Mouse (Mus musculus) forebrain, embryonic 11.5 days (tissue): ENCODE data around the gene Lrrc15. TPM values are rescaled to one million over a fixed set of nuclear protein-coding genes. Genes with fewer than 3 reads are reported as not detected.

Experiments
- ATAC-seq: fragments of 200-750 bp; cut with Nextera tagmentation; replicated peaks from 2 replicates; pipeline ENCODE4 v1.8.0; 2017; ENCODE audit warnings: moderate TSS enrichment; ENCODE audit not compliant: low FRiP score
- DNase-seq: peaks from one replicate; pipeline ENCODE4 v3.0.0-alpha.2; 2017; ENCODE audit warnings: low spot score
- H3K27ac ChIP-seq: fragments of 300-500 bp; sonication (generic); 2 replicates; pipeline ENCODE4 v1.5.1; 2014; ENCODE audit warnings: low read depth, low read length
- H3K27me3 ChIP-seq: fragments of 300-500 bp; sonication (generic); 2 replicates; pipeline ENCODE4 v1.6.1; 2014; ENCODE audit warnings: mild to moderate bottlenecking, low read length, mixed read lengths; ENCODE audit not compliant: control insufficient read depth, insufficient read depth
- H3K36me3 ChIP-seq: fragments of 300-500 bp; sonication (generic); 2 replicates; pipeline ENCODE4 v1.6.1; 2014; ENCODE audit warnings: mild to moderate bottlenecking, low read length, moderate library complexity, mixed read lengths; ENCODE audit not compliant: control insufficient read depth, insufficient read depth
- H3K4me1 ChIP-seq: fragments of 300-500 bp; sonication (generic); replicated peaks from 2 replicates; pipeline ENCODE4 v1.6.1; 2014; ENCODE audit warnings: low read length, mixed read lengths; ENCODE audit not compliant: control insufficient read depth, insufficient read depth
- H3K4me2 ChIP-seq: fragments of 300-500 bp; sonication (generic); 2 replicates; pipeline ENCODE4 v1.6.1; 2014; ENCODE audit warnings: low read depth, mild to moderate bottlenecking, low read length, moderate library complexity, mixed read lengths; ENCODE audit not compliant: severe bottlenecking
- H3K4me3 ChIP-seq: fragments of 300-500 bp; sonication (generic); 2 replicates; pipeline ENCODE4 v1.5.1; 2014; ENCODE audit warnings: low read depth, low read length
- H3K9ac ChIP-seq: fragments of 300-500 bp; sonication (generic); 2 replicates; pipeline ENCODE4 v1.6.1; 2014; ENCODE audit warnings: low read length
- H3K9me3 ChIP-seq: fragments of 300-500 bp; sonication (generic); 2 replicates; pipeline ENCODE4 v1.6.1; 2016; ENCODE audit warnings: low read length, mixed read lengths; ENCODE audit not compliant: control insufficient read depth
- WGBS: fragments of 180-500 bp; shearing (Covaris S2); extraction: QIAGEN DNeasy Blood & Tissue Kit; methylation state at CpG from one replicate; pipeline ENCODE4 v1.1.7; 2014; 5-methylcytosine and 5-hydroxymethylcytosine counted together
- polyA plus RNA-seq: library from polyadenylated mRNA; unstranded; fragments of >200 nt; fragmentation: Nextera tagmentation; extraction: Ambion mirVana; gene quantifications from 2 replicates; pipeline ENCODE4 v1.2.1, GENCODE M21; 2014

Gene Lrrc15
- polyA plus RNA-seq, 1 experiment from 2014 or later = 1.1 TPM

DNA sequence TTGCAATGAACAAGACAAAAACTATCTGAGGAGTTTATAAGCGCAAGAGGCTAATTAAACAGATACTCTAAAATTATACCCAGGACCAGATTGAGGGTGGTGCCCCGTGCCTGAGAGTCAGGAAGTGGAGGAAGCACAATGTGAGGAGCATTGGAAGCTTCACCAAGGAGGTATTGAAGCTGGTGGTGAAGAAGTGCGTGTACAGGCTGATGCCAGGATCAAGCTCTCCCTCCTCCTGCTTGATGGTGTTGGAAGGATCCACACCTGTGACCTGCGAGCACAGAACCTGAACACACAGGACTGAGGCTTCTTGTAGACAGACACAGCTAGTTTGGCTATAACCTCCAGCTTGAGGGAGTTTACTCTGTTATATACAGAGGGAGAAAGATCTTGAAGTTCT lies 23.0 kb upstream of the Lrrc15 start:
- WGBS = 83% methylated on average over 4 of the region's 4 CpGs

DNA sequence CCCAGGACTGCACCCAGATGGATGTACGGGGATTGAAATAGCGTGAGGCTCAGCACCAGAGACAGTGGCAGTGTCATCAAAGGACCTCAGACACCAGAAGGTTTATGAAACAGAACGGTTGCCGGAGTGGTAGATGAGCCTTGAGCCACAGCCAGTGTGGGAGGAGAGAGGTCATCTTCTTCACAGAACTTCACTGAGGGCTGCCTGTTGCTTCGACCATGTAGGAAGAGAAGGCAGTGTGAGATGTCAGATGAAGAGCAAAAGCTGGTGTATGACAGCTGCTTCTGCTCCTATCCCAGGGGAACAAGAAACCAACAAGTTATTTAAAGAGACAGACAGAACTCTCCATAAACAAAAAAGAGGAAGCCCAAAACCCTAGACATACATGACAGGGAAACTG lies 21.2 kb upstream of the Lrrc15 start:
- Histone ChIP-seq H3K4me3 (no peak overlapping the region), H3K4me1 (peaks cover 11% of the 10 kb centered on the region), H3K9ac (no peak overlapping the region), H3K9me3 (no peaks in the 10 kb centered on the region), H3K36me3 (no peaks in the 10 kb centered on the region), H3K27me3 (peaks cover 24% of the 10 kb centered on the region), H3K4me2 (no peak overlapping the region), H3K27ac (no peak overlapping the region)
- 82% methylated on average over 5 of the region's 5 CpGs for WGBS
- DNase-seq (no peak), ATAC-seq (no peak)

More for the DNA sequence above, 23.0 kb upstream of the Lrrc15 start:
- Histone ChIP-seq H3K36me3 (no peaks in the 10 kb centered on the region), H3K27ac (no peak overlapping the region), H3K4me1 (peaks cover 11% of the 10 kb centered on the region), H3K9me3 (no peaks in the 10 kb centered on the region), H3K9ac (no peak overlapping the region), H3K4me2 (no peak overlapping the region), H3K4me3 (no peak overlapping the region), H3K27me3 (peaks cover 42% of the 10 kb centered on the region)
- no peak for ATAC-seq
- DNase-seq = no peak

DNA sequence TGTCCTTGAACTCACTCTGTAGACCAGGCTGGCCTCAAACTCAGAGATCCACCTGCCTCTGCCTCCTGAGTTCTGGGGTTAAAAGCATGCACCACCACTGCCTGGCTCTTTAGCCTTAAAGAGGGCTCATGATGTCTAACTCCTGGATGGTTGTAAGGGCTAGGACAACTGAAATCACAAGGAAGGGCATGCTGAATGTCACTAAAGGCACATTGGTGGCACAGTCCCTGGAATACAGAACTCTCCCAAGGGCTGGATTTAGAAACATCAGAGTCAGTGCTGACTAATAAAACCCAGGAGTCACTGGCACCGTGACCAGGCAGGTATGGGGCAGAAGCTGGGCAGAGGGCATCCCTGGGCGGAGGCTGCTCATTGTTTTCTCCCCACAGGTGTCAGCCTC lies 20.4 kb upstream of the Lrrc15 start:
- 85% methylated on average over 2 of the region's 2 CpGs for WGBS
- H3K9me3 ChIP-seq = no peaks in the 10 kb centered on the region
- H3K4me3 ChIP-seq = no peak overlapping the region
- peaks cover 17% of the 10 kb centered on the region for H3K27me3 ChIP-seq
- H3K36me3 ChIP-seq = no peaks in the 10 kb centered on the region
- no peak overlapping the region for H3K27ac ChIP-seq
- no peak overlapping the region for H3K9ac ChIP-seq
- no peak overlapping the region for H3K4me2 ChIP-seq
- DNase-seq = no peak
- ATAC-seq = no peak
- H3K4me1 ChIP-seq = peaks cover 5% of the 10 kb centered on the region

DNA sequence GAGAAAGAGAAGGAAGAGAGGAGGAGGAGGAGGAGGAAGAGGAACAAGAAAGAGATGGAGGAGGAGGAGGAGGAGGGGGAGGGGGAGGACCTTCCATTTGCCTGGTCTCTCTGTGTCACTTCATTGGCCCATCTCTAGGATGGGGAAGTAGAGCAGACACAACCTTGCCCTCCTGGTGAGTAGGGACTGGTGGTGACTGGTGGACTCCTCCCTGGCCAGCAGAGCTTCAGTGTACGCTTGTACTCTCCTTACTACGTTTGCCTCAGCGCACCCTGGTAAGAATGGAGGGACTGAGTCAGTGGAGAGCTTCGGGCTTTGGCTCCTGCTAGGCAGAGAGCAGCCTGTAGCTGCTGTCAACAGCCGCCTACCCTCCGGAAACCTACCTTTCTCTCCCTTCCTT lies 19.6 kb upstream of the Lrrc15 start:
- no peaks in the 10 kb centered on the region for H3K36me3 ChIP-seq
- H3K9me3 ChIP-seq = no peaks in the 10 kb centered on the region
- ATAC-seq = no peak
- H3K4me3 ChIP-seq = no peak overlapping the region
- no peak for DNase-seq
- H3K27ac ChIP-seq = no peak overlapping the region
- 0 out of 2 replicates have a peak, but pooled peaks cover 2% of the 10 kb centered on the region for H3K4me1 ChIP-seq
- H3K9ac ChIP-seq = no peak overlapping the region
- no peak overlapping the region for H3K4me2 ChIP-seq
- peaks cover 10% of the 10 kb centered on the region for H3K27me3 ChIP-seq
- 88% methylated on average over 6 of the region's 6 CpGs for WGBS

DNA sequence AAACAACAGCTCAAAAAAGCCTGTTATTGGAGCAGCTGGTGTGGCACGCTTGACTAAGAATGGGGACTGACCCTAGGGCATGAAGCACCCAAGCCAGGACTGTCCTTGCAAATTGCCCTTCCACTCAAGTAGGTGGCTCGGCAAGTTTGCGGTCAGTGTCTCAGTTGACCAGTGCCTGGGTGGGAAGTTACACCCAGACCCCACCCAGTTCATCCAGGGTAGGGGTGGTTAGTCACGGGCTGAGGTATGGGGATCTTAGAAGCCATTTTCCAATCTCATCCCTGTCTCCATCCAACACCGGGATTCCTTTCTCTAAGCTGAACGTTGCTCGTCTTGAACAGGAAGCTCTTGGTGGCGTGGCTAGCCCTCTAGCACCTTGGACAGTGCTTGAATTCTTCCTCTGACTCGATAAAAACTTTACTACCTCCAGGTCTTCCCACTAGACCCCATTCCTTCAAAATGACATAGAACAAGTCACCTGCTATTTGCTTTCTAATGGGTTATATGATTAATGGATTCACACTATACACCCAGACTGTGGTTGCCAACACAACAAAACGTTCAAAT lies 16.7 kb upstream of the Lrrc15 start:
- H3K4me2 ChIP-seq = no peak overlapping the region
- no peak overlapping the region for H3K4me3 ChIP-seq
- H3K36me3 ChIP-seq = no peaks in the 10 kb centered on the region
- H3K27me3 ChIP-seq = no peaks in the 10 kb centered on the region
- ATAC-seq (no peak), DNase-seq (no peak)
- H3K9me3 ChIP-seq = no peaks in the 10 kb centered on the region
- no peak overlapping the region for H3K9ac ChIP-seq
- 71% methylated on average over 10 of the region's 10 CpGs for WGBS
- no peaks in the 10 kb centered on the region for H3K4me1 ChIP-seq
- no peak overlapping the region for H3K27ac ChIP-seq

DNA sequence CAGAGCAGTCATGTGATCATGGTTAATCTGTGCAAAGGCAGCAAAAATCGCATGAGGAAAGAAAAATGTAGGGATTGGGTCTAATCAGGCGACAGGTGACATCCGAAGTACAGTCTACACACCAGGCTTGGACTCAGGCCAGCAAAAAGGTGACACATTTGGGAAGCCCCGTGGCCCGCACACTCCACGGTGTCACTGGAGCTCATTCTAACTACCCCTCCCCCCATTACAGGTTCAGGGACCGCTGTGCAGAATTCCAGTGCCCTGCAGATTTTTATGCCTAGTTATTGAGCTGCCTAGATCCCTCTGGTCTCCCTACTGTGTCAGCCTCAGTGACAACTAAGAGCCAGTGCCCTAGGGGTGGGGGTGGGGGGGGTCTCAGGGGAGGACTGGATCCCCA lies 14.4 kb upstream of the Lrrc15 start:
- WGBS = 88% methylated on average over 7 of the region's 7 CpGs
- no peak overlapping the region for H3K27ac ChIP-seq

DNA sequence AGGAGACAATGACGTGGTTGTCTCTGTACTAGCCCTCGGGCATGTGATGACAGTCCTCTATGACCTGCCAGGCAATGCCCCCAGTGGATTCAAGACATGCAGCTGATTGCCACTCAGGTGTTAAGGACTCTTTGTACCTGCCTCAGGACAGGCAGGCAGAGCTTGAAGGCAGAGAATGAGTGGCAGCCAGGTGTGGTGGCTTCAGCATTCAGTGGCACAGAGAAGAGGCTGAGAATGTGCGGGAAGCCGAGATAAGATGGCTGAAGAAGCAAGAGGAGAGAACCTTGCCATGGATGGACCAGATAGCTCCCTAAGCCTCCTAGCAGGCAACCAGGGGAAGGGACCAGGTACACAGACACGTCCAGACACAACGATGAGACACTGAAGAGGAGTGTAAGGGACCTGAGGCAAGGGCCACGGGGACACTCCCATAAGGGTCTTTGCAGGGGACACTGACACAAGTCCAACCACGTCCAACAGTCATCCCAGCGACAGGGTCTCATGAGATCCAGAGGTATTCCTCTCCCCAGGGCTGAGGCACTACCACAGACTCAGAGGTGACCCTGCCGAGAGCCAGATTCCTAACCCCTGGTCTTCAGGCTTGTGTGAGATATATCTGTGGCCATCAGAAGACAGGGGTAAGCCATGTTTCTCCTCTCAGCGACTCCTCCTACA lies 13.7 kb upstream of the Lrrc15 start:
- no peak overlapping the region for H3K27ac ChIP-seq
- H3K4me1 ChIP-seq = no peaks in the 10 kb centered on the region
- H3K4me3 ChIP-seq = no peak overlapping the region
- H3K36me3 ChIP-seq = no peaks in the 10 kb centered on the region
- H3K9ac ChIP-seq = no peak overlapping the region
- H3K27me3 ChIP-seq = no peaks in the 10 kb centered on the region
- no peak for ATAC-seq
- H3K4me2 ChIP-seq = no peak overlapping the region
- 86% methylated on average over 11 of the region's 11 CpGs for WGBS
- no peaks in the 10 kb centered on the region for H3K9me3 ChIP-seq
- no peak for DNase-seq

More for the DNA sequence above, 14.4 kb upstream of the Lrrc15 start:
- H3K9me3 ChIP-seq = no peaks in the 10 kb centered on the region
- H3K27me3 ChIP-seq = no peaks in the 10 kb centered on the region
- no peak for ATAC-seq
- H3K4me3 ChIP-seq = no peak overlapping the region
- no peak overlapping the region for H3K4me2 ChIP-seq
- no peak overlapping the region for H3K9ac ChIP-seq
- H3K4me1 ChIP-seq = no peaks in the 10 kb centered on the region
- no peak for DNase-seq
- H3K36me3 ChIP-seq = no peaks in the 10 kb centered on the region

DNA sequence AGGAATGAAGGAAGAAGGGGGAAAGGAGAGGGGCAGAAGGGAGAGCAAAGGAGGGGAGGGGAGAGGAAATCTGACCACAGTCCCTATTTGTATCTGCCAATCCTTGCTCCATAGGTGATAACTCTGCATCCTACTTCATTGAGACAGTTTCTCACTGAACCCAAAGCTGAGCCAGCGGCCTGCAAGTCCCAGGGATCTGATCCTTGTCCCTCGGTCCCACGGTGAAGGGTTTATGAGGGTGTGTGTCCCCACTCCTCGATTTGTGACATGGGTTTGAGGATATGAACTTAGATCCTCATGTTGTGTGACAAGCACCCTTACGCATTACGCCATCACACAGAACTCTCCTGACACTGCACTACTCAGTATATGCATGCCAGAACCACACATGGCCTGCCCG lies 12.1 kb upstream of the Lrrc15 start:
- Histone ChIP-seq H3K27me3 (no peaks in the 10 kb centered on the region), H3K27ac (no peak overlapping the region), H3K4me2 (no peak overlapping the region), H3K36me3 (no peaks in the 10 kb centered on the region), H3K9ac (no peak overlapping the region), H3K4me1 (no peaks in the 10 kb centered on the region), H3K9me3 (no peaks in the 10 kb centered on the region), H3K4me3 (no peak overlapping the region)
- DNase-seq = no peak
- WGBS = 93% methylated on average over 7 of the region's 7 CpGs
- no peak for ATAC-seq

DNA sequence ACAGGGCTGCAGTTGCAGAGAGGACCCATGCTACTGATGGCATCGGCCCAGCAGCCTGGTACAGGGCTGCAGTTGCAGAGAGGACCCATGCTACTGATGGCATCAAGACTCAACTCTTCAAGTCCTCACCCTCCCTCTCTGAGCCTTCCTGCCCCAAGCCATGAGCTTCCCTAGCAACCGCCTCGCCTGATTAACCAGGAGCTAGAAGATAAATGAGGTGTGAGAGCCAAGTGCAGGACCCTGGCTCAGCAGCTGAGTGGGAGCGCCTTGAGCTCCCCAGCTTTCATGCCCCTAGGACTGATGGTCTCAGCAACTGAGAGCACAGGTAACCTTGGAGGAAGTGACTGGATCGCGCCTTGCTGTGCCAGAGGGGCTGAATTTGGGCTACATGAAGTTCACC lies 7.4 kb upstream of the Lrrc15 start:
- H3K9ac ChIP-seq = no peak overlapping the region
- H3K36me3 ChIP-seq = no peaks in the 10 kb centered on the region
- no peaks in the 10 kb centered on the region for H3K4me1 ChIP-seq
- no peaks in the 10 kb centered on the region for H3K27me3 ChIP-seq
- no peak for ATAC-seq
- no peak overlapping the region for H3K27ac ChIP-seq
- no peak overlapping the region for H3K4me2 ChIP-seq
- no peak for DNase-seq
- H3K9me3 ChIP-seq = no peaks in the 10 kb centered on the region
- WGBS = 74% methylated on average over 6 of the region's 6 CpGs
- no peak overlapping the region for H3K4me3 ChIP-seq
